Mouse (Mus musculus): ENCODE measurements around the gene Gm4952.

- TF ChIP-seq CTCF (IDR thresholded peaks at IDR 0.05; ENCODE audit: low read depth, low read length) (no peak), POLR2A (IDR thresholded peaks at IDR 0.05; ENCODE audit: borderline replicate concordance, low read depth, low read length) (no peak)
These were observed 28.1 kb upstream of the Gm4952 start for GRCm38 (mm10) chr19:12571687-12572086.
